Mouse (Mus musculus) neutrophil, adult 5-6 weeks (primary cell): ENCODE data around the gene Arhgef28. TPM values are rescaled to one million over a fixed set of nuclear protein-coding genes. Genes with fewer than 3 reads are reported as not detected.
"Not testable (repeated sequence)": the region's sequence is repeated elsewhere in the genome, so short reads cannot be mapped to it uniquely, and the experiment has no call there.

Experiments
- ATAC-seq: fragments of 151-379, 151-347 bp; 2 replicates; pipeline ENCODE4 v1.8.0; 2017; ENCODE audit warnings: mild to moderate bottlenecking, moderate TSS enrichment; ENCODE audit not compliant: insufficient number of reproducible peaks, poor library complexity, low FRiP score, severe bottlenecking; ENCODE audit errors: extremely low read depth
- total RNA-seq: library from RNA; stranded (forward); fragments of 200-1000 nt; gene quantifications from 2 replicates; pipeline ENCODE4 v1.2.3, GENCODE M21; 2017

Gene Arhgef28
- total RNA-seq, 1 experiment from 2014 or later: not detected

GRCm38 (mm10) chr13:98095966-98096365 is 110.3 kb downstream of the Arhgef28 start:
- ATAC-seq: no peak

DNA sequence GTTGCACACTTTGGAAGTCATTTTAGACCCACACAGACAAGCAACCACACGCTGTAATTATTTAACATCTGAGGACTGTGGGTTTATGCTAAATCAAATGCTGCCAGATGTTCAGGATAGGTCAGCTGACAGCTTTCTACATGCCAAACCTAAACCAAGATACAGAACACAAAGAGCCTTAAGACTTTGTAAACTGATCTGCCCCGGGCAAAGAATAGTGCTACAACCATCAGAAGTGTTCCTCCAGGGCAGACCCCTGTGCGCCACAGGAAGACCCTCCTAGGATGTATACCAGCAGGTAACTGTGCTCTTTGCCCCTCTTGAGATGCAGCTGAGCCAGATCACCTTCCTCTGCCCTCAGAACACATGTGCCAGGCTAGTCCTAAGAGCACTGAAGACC is 111.9 kb downstream of the Arhgef28 start:
- ATAC-seq: no peak

DNA sequence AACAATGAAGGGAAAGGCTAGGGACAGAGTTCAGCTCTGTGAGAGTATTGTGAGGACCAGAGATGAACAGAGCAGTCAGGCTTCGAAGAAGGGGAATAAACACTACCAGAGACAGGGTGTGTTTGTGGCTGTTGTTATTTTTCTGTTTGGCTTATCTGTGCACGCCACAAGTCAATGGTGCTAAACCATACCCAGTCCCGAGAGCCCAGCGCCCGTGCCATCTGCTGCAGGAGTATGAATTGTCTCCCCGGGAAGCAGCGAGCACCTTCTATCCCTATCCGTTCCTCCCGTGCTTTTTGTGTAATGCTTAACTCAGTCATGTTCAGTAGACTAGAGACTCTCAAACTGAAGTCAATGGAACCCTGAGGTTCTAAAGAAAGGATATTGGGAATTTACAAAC is 112.8 kb downstream of the Arhgef28 start:
- no peak for ATAC-seq

GRCm38 (mm10) chr13:98092354-98093002 is 113.8 kb downstream of the Arhgef28 start:
- ATAC-seq: no peak

DNA sequence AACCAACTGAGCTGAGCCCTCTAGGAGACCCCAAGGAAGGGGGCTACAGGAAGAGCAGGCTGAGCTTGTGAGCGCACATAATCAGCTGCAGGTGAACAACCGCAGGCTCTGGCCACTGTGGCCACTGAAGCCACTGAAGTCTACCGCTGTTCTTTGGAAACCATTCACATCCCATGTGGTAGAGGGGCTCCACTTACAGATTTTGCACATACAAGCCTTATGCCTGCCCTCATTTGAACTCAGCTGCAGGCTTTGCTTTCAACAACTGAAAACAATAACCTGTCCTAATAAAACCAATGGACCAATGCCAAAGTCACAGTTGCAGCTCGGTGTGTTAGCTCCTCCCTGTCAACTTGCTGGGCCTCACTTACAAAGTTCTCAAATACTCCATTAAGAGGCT is 126.6 kb downstream of the Arhgef28 start:
- no peak for ATAC-seq

DNA sequence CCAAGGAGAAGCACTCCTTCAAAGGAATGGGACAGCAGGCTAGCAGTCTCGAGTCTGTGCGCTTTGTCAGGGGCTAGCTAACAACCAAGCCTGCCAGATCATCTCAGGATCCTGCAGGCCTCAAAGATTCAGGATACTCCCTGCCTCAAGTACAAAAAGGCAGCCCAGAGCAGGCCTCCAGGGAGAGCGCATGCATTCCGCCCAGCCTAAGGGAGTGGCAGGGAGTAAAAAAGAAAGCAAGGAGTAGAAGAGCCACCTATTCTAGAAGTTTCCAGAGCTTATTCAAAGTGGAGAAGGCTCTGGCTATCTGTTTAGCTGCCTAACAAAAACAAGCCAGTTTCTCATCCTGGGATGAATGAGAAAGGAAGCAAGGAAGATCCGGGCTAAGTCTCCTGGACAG is 128.0 kb downstream of the Arhgef28 start:
- ATAC-seq: no peak

- ATAC-seq: no peak
These were observed 129.0 kb downstream of the Arhgef28 start for GRCm38 (mm10) chr13:98077216-98077615.

- ATAC-seq: no peak
These were observed 131.4 kb downstream of the Arhgef28 start for GRCm38 (mm10) chr13:98074871-98075270.

DNA sequence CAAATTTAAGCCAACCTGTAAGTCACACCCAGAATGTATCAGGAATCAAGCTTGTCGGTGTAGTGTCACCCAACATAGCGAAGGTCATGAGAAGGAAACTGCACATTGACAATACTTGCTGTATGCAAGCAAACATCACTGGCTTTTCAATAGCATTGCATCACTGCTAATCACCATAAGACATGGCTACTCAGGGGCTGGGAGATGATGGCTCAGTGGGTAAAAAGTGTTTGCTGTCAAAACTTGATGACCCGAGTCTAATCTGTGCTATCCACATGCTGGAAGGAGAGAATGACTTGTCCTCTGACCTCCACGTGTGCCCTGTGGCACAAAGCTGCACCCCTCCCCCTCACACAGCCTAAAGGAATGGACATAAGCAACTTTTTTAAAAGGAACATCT is 133.0 kb downstream of the Arhgef28 start:
- ATAC-seq: no peak

- no peak for ATAC-seq
These were observed 135.8 kb downstream of the Arhgef28 start for GRCm38 (mm10) chr13:98070458-98070857.

DNA sequence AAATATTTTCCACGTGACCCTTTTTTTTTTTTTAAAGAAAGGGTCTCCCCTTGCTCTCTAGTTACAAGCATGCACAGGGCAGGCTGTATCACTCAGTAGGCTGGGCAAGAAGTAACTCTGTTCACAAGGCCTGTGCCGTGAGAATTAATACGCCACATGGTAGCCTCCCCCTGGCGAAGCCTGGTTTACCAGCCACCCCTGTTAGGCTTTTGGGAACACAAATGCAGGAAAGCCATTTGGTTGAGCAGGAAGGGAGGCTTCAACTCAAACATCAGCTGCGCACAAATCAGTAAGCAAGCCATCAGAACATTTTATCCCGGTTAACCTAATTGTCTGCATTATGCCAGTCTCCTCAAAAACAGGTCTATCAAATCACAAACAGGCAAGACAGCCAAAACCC is 136.6 kb downstream of the Arhgef28 start:
- ATAC-seq: no peak

GRCm38 (mm10) chr13:98062843-98063242 is 143.4 kb downstream of the Arhgef28 start:
- no peak for ATAC-seq

- not testable (repeated sequence) for ATAC-seq
These were observed 146.1 kb downstream of the Arhgef28 start for GRCm38 (mm10) chr13:98060121-98060520.

- no peak for ATAC-seq
These were observed 151.0 kb downstream of the Arhgef28 start for GRCm38 (mm10) chr13:98055194-98055593.

- ATAC-seq: no peak
These were observed 165.6 kb downstream of the Arhgef28 start for GRCm38 (mm10) chr13:98040628-98041150.

DNA sequence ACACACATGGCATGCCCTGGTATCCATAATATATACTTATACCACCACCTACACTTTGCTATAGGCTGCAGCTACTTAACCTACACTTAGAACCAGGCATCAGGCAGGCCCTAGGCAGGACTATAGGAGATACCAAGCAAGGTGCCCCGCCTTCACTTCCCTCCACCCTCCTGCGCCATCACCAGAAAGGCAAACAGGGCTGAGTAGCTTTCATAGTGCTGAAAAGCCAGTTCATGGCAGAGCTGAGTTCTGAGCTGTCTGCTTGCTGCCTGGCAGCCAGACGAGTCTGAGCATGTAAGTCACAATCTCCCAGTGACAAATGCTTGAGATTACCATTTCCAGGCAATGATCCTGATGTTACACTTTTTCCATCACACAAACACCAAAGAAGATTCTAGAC is 167.5 kb downstream of the Arhgef28 start:
- ATAC-seq: no peak

DNA sequence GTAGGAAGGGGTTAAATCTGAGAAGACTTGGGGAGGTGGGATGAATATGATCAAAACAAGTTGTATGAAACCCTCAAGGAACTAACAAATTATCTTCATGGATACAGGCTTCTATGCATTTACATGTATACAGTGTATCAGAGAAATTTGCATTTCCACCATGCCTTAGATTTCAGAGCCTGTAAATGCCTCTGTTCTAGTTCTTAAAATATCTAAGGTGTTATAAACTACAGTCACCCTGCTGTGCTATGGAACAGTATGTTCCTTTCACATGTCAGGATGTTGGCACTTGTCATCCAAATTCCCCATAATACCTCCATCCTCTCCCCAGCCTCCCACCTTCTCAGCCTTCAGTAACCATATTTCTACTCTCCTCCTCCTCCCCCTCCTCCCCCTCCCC is 168.5 kb downstream of the Arhgef28 start:
- ATAC-seq: no peak

DNA sequence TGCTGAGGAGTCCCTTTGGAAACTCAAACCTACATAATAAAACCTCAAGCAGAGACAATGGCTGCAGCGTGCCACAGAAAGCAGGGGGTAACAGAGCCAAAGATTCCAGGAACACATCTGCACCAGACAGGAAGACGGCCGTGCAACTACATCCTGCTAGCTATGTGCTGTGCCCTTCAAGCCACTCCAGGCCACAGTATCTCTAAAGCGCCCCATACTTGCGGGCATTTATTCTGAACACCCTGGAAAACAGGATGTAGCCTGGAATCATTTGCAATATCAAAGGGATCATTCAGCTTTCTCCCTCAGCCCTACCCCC is 174.6 kb downstream of the Arhgef28 start:
- ATAC-seq: no peak

DNA sequence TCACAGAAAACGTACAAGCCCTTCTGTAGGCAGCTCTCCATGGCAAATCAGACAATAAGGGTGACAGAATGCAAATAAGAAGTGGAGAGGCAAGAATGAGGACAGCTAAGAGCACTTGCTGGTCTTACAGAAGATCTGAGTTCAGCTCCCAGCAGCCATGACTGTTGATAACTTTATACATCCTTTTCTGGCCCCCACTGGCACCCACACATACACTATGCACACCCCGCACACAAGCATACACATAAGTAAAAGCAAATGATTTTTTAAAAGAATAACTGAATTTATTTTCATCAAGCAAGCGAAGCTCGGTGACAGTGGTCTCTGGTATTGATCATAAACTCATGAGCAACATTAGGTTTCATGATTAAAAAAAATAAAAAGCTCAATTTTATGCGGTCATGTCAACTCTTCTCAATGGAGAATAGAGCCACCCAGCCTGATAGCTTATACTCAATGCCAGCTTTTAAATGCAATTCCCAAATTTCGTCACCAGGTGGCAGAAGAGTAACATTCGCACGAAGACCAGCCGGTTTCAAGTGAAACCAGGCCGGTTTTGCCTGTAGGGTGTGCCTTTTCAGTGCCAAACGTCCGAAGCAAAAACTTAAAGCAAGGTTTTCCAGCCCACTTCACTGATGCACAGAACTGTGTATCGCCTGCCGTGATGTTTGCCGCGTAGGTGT is 175.1 kb downstream of the Arhgef28 start:
- peak; percentile 64 for ATAC-seq

GRCm38 (mm10) chr13:98030041-98030440 is 176.2 kb downstream of the Arhgef28 start:
- ATAC-seq: no peak
